Mouse (Mus musculus) forebrain, embryonic 14.5 days (tissue): ENCODE results near the gene Tspoap1. TPM values are rescaled to one million over a fixed set of nuclear protein-coding genes. Genes with fewer than 3 reads are reported as not detected.

ENCODE experiments used
- ATAC-seq: fragments of 200-750 bp; cut with Nextera tagmentation; 2 replicates; pipeline ENCODE4 v1.8.0; 2017; ENCODE audit warnings: mild to moderate bottlenecking, moderate library complexity
- DNase-seq: peaks from one replicate; pipeline ENCODE4 v3.0.0-alpha.2; 2015; ENCODE audit warnings: low spot score
- H3K27ac ChIP-seq: fragments of 300-500 bp; sonication (generic); 2 replicates; pipeline ENCODE4 v1.5.1; 2014; ENCODE audit warnings: low read depth, mild to moderate bottlenecking, control low read depth, low read length, moderate library complexity
- H3K27me3 ChIP-seq: fragments of 300-500 bp; sonication (generic); replicated peaks from 2 replicates; pipeline ENCODE4 v1.6.1; 2014; ENCODE audit warnings: low read length, control low read depth, mixed read lengths; ENCODE audit not compliant: control insufficient read depth, insufficient read depth
- H3K36me3 ChIP-seq: fragments of 300-500 bp; sonication (generic); 2 replicates; pipeline ENCODE4 v1.6.1; 2014; ENCODE audit warnings: low read length, control low read depth; ENCODE audit not compliant: control insufficient read depth, insufficient read depth
- H3K4me1 ChIP-seq: fragments of 300-500 bp; sonication (generic); 2 replicates; pipeline ENCODE4 v1.6.1; 2014; ENCODE audit warnings: antibody characterized with exemption, low read length, control low read depth; ENCODE audit not compliant: control insufficient read depth, insufficient read depth
- H3K4me2 ChIP-seq: fragments of 300-500 bp; sonication (generic); 2 replicates; pipeline ENCODE4 v1.6.1; 2014; ENCODE audit warnings: mild to moderate bottlenecking, control low read depth, low read length
- H3K4me3 ChIP-seq: fragments of 300-500 bp; sonication (generic); 2 replicates; pipeline ENCODE4 v1.5.1; 2014; ENCODE audit warnings: low read depth, low read length, control low read depth
- H3K9ac ChIP-seq: fragments of 300-500 bp; sonication (generic); 2 replicates; pipeline ENCODE4 v1.6.1; 2014; ENCODE audit warnings: mild to moderate bottlenecking, low read length, control low read depth, moderate library complexity
- H3K9me3 ChIP-seq: fragments of 300-500 bp; sonication (generic); replicated peaks from 2 replicates; pipeline ENCODE4 v1.6.1; 2016; ENCODE audit warnings: low read length, control low read depth, mixed read lengths; ENCODE audit not compliant: control insufficient read depth
- WGBS: fragments of 180-500 bp; shearing (Covaris S2); extraction: QIAGEN DNeasy Blood & Tissue Kit; methylation state at CpG from one replicate; pipeline ENCODE4 v1.1.7; 2014; 5-methylcytosine and 5-hydroxymethylcytosine counted together
- polyA plus RNA-seq: library from polyadenylated mRNA; unstranded; fragments of >200 nt; fragmentation: Nextera tagmentation; extraction: Ambion mirVana; gene quantifications from 2 replicates; pipeline ENCODE4 v1.2.1, GENCODE M21; 2014

Tspoap1 gene
- polyA plus RNA-seq, 1 experiment from 2014 or later, result 13.5 TPM

DNA sequence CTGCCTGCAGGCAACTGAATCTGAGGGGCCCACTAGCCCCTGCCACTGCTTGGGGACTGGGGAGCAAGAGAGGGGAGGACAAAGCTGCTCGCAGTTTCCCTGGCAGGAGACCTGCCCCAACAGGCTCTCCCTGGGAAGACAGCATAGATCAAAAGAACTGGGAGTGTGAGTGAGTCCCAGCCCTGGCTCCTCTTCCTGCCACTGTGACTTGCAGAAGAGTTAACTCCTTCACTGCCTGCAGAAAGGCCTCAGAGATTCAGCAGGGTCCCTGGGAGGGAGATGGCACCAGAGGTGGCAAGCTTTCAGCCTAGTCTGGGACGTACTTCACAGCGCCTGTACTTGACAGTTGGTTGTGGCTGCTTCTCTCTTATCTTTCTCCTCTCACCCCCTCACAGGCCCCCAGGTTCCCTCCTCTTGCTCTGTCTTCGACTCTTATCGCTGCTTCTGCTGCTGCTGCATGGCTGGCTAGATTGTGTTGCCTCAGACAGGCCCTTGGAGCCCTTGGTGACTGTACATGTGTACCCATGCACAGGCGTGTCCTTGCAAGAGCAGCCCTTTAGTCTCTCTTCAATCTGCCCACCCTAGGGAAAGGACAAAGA is 34.3 kb upstream of the Tspoap1 start:
- H3K27me3 ChIP-seq, result no peaks in the 10 kb centered on the region
- 17% methylated on average over 6 of the region's 6 CpGs for WGBS
- H3K9me3 ChIP-seq, result no peaks in the 10 kb centered on the region
- DNase-seq, result peak; percentile 51
- ATAC-seq, result 0 out of 2 replicates have a peak, but pooled peaks have one; percentile 37
- H3K4me3 ChIP-seq, result no peak overlapping the region
- no peak overlapping the region for H3K27ac ChIP-seq
- H3K9ac ChIP-seq, result peak overlapping the region; percentile 14; the same call in 1 of the 2 replicates
- H3K4me1 ChIP-seq, result 0 out of 2 replicates have a peak, but pooled peaks cover 2% of the 10 kb centered on the region
- H3K36me3 ChIP-seq, result no peaks in the 10 kb centered on the region
- H3K4me2 ChIP-seq, result no peak overlapping the region

GRCm38 (mm10) chr11:87727021-87727420 is 33.3 kb upstream of the Tspoap1 start:
- Histone ChIP-seq H3K9ac (no peak overlapping the region; the same call in 1 of the 2 replicates), H3K36me3 (no peaks in the 10 kb centered on the region), H3K9me3 (no peaks in the 10 kb centered on the region), H3K27me3 (no peaks in the 10 kb centered on the region), H3K4me3 (no peak overlapping the region), H3K4me2 (no peak overlapping the region), H3K4me1 (0 out of 2 replicates have a peak, but pooled peaks cover 2% of the 10 kb centered on the region), H3K27ac (no peak overlapping the region)
- DNase-seq (no peak), ATAC-seq (no peak)
- 58% methylated on average over 11 of the region's 11 CpGs for WGBS

DNA sequence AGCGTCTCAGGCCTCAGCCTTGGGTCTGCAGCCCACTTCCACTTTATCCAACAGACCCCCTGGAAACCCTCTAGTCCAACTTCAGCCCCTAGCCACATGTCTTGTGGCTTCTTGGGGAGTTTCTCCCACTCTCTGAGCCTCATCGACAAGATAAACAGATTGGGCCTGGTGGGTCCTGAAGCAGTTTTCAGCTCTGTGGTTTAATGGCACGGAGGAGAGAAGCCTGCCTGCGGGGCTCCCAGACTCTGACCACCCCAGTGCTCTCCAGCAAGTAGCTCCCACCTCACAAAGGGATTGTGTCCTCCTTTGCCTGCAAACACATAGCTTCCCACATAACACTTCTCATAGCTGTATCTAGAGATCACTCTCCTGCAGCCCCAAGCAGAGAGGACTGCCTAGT is 32.9 kb upstream of the Tspoap1 start:
- H3K4me3 ChIP-seq, result no peak overlapping the region
- no peaks in the 10 kb centered on the region for H3K36me3 ChIP-seq
- 66% methylated on average over 4 of the region's 4 CpGs for WGBS
- H3K9me3 ChIP-seq, result no peaks in the 10 kb centered on the region
- H3K27ac ChIP-seq, result no peak overlapping the region
- DNase-seq (no peak), ATAC-seq (no peak)
- 0 out of 2 replicates have a peak, but pooled peaks cover 2% of the 10 kb centered on the region for H3K4me1 ChIP-seq
- no peak overlapping the region for H3K4me2 ChIP-seq
- no peak overlapping the region for H3K9ac ChIP-seq
- H3K27me3 ChIP-seq, result no peaks in the 10 kb centered on the region

DNA sequence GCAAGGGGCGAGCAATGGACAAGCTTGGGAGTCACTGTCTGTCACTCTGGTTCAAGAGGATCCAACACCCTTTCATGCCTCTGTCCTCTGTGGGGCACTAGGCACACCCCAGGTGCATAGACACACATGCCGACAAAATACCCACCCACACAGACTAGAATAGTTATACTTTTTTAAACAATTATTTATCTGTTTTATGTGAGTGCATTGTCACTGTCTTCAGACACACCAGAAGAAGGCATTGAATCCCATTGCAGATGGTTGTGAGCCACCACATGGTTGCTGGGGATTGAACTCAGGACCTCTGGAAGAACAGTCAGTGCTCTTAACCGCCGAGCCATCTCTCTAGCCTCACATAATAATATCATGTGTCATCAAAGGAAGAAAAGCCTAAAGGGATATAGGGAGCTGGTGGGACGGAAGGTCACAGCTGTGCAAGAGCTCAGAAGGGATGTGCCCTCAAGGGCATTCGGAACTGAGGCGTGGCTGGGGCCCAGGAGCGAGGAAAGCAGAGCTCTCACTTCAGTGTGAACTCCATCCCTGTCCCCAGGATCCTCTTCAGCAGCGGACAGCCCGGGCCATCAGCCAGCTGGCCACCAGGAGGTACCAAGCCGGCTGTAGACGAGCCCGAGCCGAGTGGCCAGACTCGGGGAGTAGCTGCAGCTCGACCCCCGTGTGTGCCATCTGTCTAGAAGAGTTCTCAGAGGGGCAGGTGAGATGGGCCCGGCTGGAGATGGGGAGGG is 31.3 kb upstream of the Tspoap1 start:
- no peak overlapping the region for H3K4me3 ChIP-seq
- H3K36me3 ChIP-seq, result no peaks in the 10 kb centered on the region
- no peak overlapping the region for H3K27ac ChIP-seq
- no peak overlapping the region for H3K4me2 ChIP-seq
- WGBS, result 80% methylated on average over 18 of the region's 18 CpGs
- H3K27me3 ChIP-seq, result no peaks in the 10 kb centered on the region
- no peaks in the 10 kb centered on the region for H3K9me3 ChIP-seq
- 0 out of 2 replicates have a peak, but pooled peaks cover 2% of the 10 kb centered on the region for H3K4me1 ChIP-seq
- ATAC-seq (no peak), DNase-seq (no peak)
- no peak overlapping the region for H3K9ac ChIP-seq

DNA sequence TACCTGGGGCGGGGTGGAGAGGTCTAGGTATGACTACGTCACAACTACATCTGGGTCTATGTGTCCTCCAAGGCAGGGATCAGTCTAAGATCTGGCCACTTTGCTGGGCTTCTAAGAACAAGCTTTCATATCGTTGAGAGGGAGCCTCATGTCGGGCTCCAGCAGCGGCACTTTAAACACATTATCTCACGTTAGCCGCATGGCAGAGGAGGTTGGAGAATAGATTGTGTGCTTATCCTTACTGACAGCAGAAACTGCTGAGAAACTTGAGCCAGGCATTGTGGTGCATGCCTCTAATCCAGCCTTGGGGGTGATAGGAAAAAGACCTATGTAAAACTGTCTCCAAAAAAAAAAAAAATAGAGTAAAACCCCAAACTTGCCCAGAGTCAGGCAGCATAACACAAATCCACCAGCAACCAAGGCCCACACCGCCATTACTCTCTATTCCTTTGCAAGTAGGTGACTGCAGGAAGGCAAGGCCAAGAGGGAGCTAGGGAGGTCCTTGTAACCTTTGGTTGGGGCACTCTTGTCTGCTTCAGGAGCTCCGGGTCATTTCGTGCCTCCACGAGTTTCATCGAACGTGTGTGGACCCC is 30.7 kb upstream of the Tspoap1 start:
- Histone ChIP-seq H3K9me3 (no peaks in the 10 kb centered on the region), H3K36me3 (no peaks in the 10 kb centered on the region), H3K4me2 (no peak overlapping the region), H3K27me3 (no peaks in the 10 kb centered on the region), H3K9ac (no peak overlapping the region), H3K27ac (no peak overlapping the region), H3K4me1 (peaks cover 5% of the 10 kb centered on the region; the same call in 1 of the 2 replicates), H3K4me3 (no peak overlapping the region)
- DNase-seq, result no peak
- no peak for ATAC-seq
- 91% methylated on average over 13 of the region's 13 CpGs for WGBS

- 77% methylated on average over 10 of the region's 10 CpGs for WGBS
- no peak overlapping the region for H3K4me2 ChIP-seq
- peaks cover 5% of the 10 kb centered on the region; the same call in 1 of the 2 replicates for H3K4me1 ChIP-seq
- no peak overlapping the region for H3K27ac ChIP-seq
- H3K9ac ChIP-seq, result no peak overlapping the region
- no peak overlapping the region for H3K4me3 ChIP-seq
- no peaks in the 10 kb centered on the region for H3K36me3 ChIP-seq
- no peaks in the 10 kb centered on the region for H3K27me3 ChIP-seq
- ATAC-seq (no peak), DNase-seq (no peak)
- H3K9me3 ChIP-seq, result no peaks in the 10 kb centered on the region
These were observed 29.6 kb upstream of the Tspoap1 start for GRCm38 (mm10) chr11:87730652-87731310.

DNA sequence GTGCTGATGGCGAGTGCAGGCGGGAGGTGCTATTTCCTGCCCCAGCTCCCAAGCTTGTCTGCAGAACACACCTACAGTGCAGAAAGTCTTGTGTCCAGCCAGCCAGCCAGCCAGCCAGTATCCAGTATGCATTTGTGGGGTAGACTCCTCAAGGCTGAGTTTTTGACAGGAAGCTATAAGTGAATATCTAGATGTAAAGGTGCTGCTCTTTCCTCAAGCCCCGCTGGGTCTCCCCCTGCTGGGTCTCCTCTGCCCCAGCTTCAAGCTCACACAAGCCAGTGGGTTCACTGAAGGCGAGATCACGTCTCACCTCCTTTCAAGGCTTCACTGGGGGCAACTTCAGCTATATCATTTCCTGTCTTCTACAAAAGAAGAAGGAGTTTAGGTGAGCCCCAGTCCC is 26.0 kb upstream of the Tspoap1 start:
- Histone ChIP-seq H3K4me2 (peak overlapping the region; percentile 39; the same call in 1 of the 2 replicates), H3K4me1 (peaks cover 3% of the 10 kb centered on the region; the same call in 1 of the 2 replicates), H3K27ac (no peak overlapping the region), H3K9ac (peak overlapping the region; percentile 33; the same call in 1 of the 2 replicates), H3K9me3 (no peaks in the 10 kb centered on the region), H3K36me3 (peaks cover 1% of the 10 kb centered on the region), H3K4me3 (no peak overlapping the region), H3K27me3 (no peaks in the 10 kb centered on the region)
- no peak for DNase-seq
- no peak for ATAC-seq
- WGBS, result 46% methylated on average over 5 of the region's 5 CpGs

DNA sequence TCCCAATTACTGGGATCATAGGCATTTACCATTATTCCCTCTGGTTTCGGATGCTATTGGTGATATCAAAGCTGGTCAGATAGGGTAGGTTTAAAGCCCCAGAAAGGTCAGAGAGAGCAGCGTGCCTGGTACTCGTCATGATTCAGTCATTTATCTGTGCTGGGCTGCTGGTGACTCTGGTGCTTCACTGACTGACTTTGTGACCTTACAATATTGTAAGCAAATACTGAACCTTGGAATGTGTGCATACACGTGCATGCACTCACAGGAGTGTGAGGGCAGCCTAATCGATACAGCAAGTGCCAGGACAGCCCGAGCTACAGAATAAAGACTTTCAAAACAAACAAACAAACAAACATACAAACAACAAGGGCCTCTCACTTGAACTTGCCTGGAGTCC is 24.6 kb upstream of the Tspoap1 start:
- H3K4me1 ChIP-seq, result peaks cover 3% of the 10 kb centered on the region; the same call in 1 of the 2 replicates
- WGBS, result 88% methylated on average over 6 of the region's 6 CpGs
- no peaks in the 10 kb centered on the region for H3K9me3 ChIP-seq
- H3K27me3 ChIP-seq, result no peaks in the 10 kb centered on the region
- H3K36me3 ChIP-seq, result peaks cover 15% of the 10 kb centered on the region
- no peak overlapping the region for H3K27ac ChIP-seq
- no peak overlapping the region for H3K9ac ChIP-seq
- H3K4me2 ChIP-seq, result no peak overlapping the region
- ATAC-seq (no peak), DNase-seq (no peak)
- no peak overlapping the region for H3K4me3 ChIP-seq
